Mouse (Mus musculus): ENCODE results near the gene Trib3. TPM values are rescaled to one million over a fixed set of nuclear protein-coding genes. Genes with fewer than 3 reads are reported as not detected.
"Not testable (repeated sequence)": the region's sequence is repeated elsewhere in the genome, so short reads cannot be mapped to it uniquely, and the experiment has no call there.

Trib3 gene
- 1 to 10 TPM; 3.4 to 5.1 TPM for polyA plus RNA-seq (2017; shearing (Covaris generic))

- peak; percentile 89 for ATAC-seq
These were observed at the start of gene Trib3 for GRCm38 (mm10) chr2:152343329-152344213. Gene Trib3, minus strand, starts transcription at chr2:152344032.

- ATAC-seq: no peak
These were observed 49.6 kb upstream of the Trib3 start for GRCm38 (mm10) chr2:152393225-152394017.

- peak; percentile 34 for ATAC-seq
These were observed 49.0 kb upstream of the Trib3 start for GRCm38 (mm10) chr2:152392786-152393185.

GRCm38 (mm10) chr2:152384191-152384590 is 40.4 kb upstream of the Trib3 start:
- ATAC-seq: no peak

- no peak for ATAC-seq
These were observed 32.5 kb upstream of the Trib3 start, which contains the start of gene Nrsn2 for GRCm38 (mm10) chr2:152376345-152376741. Gene Nrsn2, minus strand, starts transcription at chr2:152376638.

- ATAC-seq: no peak
These were observed 32.0 kb upstream of the Trib3 start for GRCm38 (mm10) chr2:152375652-152376344.

GRCm38 (mm10) chr2:152373547-152373946 is 29.7 kb upstream of the Trib3 start:
- no peak for ATAC-seq

GRCm38 (mm10) chr2:152372661-152373060 is 28.8 kb upstream of the Trib3 start:
- no peak for ATAC-seq

GRCm38 (mm10) chr2:152372104-152372503 is 28.3 kb upstream of the Trib3 start:
- ATAC-seq: peak; percentile 97

- peak; percentile 45 for ATAC-seq
These were observed 24.8 kb upstream of the Trib3 start for GRCm38 (mm10) chr2:152368532-152369140.

GRCm38 (mm10) chr2:152367917-152368316 is 24.1 kb upstream of the Trib3 start:
- ATAC-seq: no peak

- peak; percentile 55 for ATAC-seq
These were observed 19.7 kb upstream of the Trib3 start for GRCm38 (mm10) chr2:152363245-152364147.

GRCm38 (mm10) chr2:152361193-152361592 is 17.4 kb upstream of the Trib3 start:
- no peak for ATAC-seq

- peak; percentile 80 for ATAC-seq
These were observed 16.5 kb upstream of the Trib3 start for GRCm38 (mm10) chr2:152360271-152360775.

- ATAC-seq: no peak
These were observed 15.8 kb upstream of the Trib3 start for GRCm38 (mm10) chr2:152359616-152360015.

GRCm38 (mm10) chr2:152358977-152359376 is 15.1 kb upstream of the Trib3 start:
- ATAC-seq: not testable (repeated sequence)

- ATAC-seq: no peak
These were observed 13.4 kb upstream of the Trib3 start for GRCm38 (mm10) chr2:152357254-152357653.

GRCm38 (mm10) chr2:152349842-152350540 is 6.2 kb upstream of the Trib3 start:
- no peak for ATAC-seq

- no peak for ATAC-seq
These were observed 5.4 kb upstream of the Trib3 start for GRCm38 (mm10) chr2:152349205-152349604.

GRCm38 (mm10) chr2:152347722-152348121 is 3.9 kb upstream of the Trib3 start:
- no peak for ATAC-seq
